Mouse (Mus musculus) lung, embryonic 14.5 days (tissue): ENCODE measurements at regions not wholly inside any gene's neighbourhood (a gene's known extent, or its start where the extent isn't known, plus 50 kb on each side); places are given as distances from the start of the nearest gene placed in this dataset.

Experiments used
- ATAC-seq: fragments of 200-750 bp; cut with Nextera tagmentation; 2 replicates; pipeline ENCODE4 v1.8.0; 2017; ENCODE audit warnings: mild to moderate bottlenecking, moderate TSS enrichment, moderate library complexity; ENCODE audit not compliant: insufficient read depth
- DNase-seq: peaks from one replicate; pipeline ENCODE4 v3.0.0-alpha.2; 2015
- H3K27ac ChIP-seq: fragments of 300-500 bp; sonication (generic); 2 replicates; pipeline ENCODE4 v1.5.1; 2014; ENCODE audit warnings: low read depth, mild to moderate bottlenecking, moderate library complexity
- H3K27me3 ChIP-seq: fragments of 300-500 bp; sonication (generic); 2 replicates; pipeline ENCODE4 v1.6.1; 2014; ENCODE audit warnings: low read length, control low read depth; ENCODE audit not compliant: insufficient read depth
- H3K36me3 ChIP-seq: fragments of 300-500 bp; sonication (generic); 2 replicates; pipeline ENCODE4 v1.6.1; 2014; ENCODE audit warnings: control low read depth; ENCODE audit not compliant: insufficient read depth
- H3K4me1 ChIP-seq: fragments of 300-500 bp; sonication (generic); 2 replicates; pipeline ENCODE4 v1.6.1; 2014; ENCODE audit warnings: antibody characterized with exemption, control low read depth; ENCODE audit not compliant: insufficient read depth
- H3K4me2 ChIP-seq: fragments of 300-500 bp; sonication (generic); 2 replicates; pipeline ENCODE4 v1.6.1; 2014; ENCODE audit warnings: mild to moderate bottlenecking
- H3K4me3 ChIP-seq: fragments of 300-500 bp; sonication (generic); 2 replicates; pipeline ENCODE4 v1.5.1; 2014; ENCODE audit warnings: low read depth, low read length
- H3K9ac ChIP-seq: fragments of 300-500 bp; sonication (generic); 2 replicates; pipeline ENCODE4 v1.6.1; 2014
- H3K9me3 ChIP-seq: fragments of 300-500 bp; sonication (generic); 2 replicates; pipeline ENCODE4 v1.6.1; 2016; ENCODE audit warnings: low read depth, low read length, control low read depth
- CTCF ChIP-seq: IDR thresholded peaks from 2 replicates; pipeline ENCODE4 v1.5.1; 2016; ENCODE audit warnings: antibody characterized with exemption, low read depth
- WGBS: fragments of 180-500 bp; shearing (Covaris S2); extraction: QIAGEN DNeasy Blood & Tissue Kit; methylation state at CpG from one replicate; pipeline ENCODE4 v1.1.7; 2014; 5-methylcytosine and 5-hydroxymethylcytosine counted together

DNA sequence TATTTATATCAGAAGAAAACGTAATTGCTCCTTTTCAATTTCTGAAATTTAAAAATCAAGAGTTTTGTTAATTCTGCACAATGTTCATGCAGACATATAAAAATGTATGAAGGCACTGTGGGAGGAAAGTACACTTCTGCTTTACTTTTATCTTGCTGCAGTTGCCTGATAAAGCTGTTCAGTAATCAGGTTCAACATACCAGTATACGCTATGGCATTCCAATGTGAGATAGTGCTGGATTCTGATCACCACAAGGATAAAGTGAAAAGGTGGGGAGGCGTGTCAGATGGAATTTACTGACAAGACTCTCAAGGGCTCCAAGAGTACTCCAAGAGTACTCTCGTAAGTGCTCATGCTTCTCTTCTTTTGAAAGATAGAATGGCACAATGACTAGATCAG lies 1182.8 kb downstream of the Diaph2 start:
- Histone ChIP-seq H3K9ac (no peak overlapping the region), H3K4me2 (no peak overlapping the region), H3K27me3 (no peaks in the 10 kb centered on the region), H3K4me3 (no peak overlapping the region), H3K36me3 (no peaks in the 10 kb centered on the region), H3K9me3 (no peaks in the 10 kb centered on the region), H3K27ac (no peak overlapping the region), H3K4me1 (no peaks in the 10 kb centered on the region)
- DNase-seq (no peak), ATAC-seq (no peak)
- no peak for TF ChIP-seq CTCF
- WGBS = 70% methylated on average over 4 of the region's 4 CpGs

DNA sequence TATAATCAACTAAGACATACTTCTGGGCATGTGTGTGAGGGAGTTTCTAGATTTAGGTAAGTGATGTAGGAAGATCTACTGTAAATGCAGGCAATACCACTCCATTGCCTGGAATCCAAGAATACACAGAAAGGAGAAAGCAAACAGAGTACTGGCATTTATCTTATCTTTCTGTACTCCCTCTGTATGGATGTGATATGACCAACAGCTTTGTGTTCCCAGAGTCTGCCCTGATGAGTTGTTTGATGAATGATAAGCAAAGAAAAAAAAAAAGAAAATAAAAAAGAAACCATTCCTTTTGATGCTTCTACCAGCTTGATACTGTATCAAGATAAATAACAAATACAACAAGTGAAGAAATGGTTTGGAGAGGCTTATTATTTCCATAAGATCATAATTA lies 1189.2 kb downstream of the Diaph2 start:
- no peak overlapping the region for H3K4me2 ChIP-seq
- H3K36me3 ChIP-seq = no peaks in the 10 kb centered on the region
- no peaks in the 10 kb centered on the region for H3K27me3 ChIP-seq
- no peak for TF ChIP-seq CTCF
- H3K27ac ChIP-seq = no peak overlapping the region
- H3K4me3 ChIP-seq = no peak overlapping the region
- ATAC-seq = no peak
- no peak for DNase-seq
- H3K9me3 ChIP-seq = no peaks in the 10 kb centered on the region
- H3K4me1 ChIP-seq = no peaks in the 10 kb centered on the region
- H3K9ac ChIP-seq = no peak overlapping the region

DNA sequence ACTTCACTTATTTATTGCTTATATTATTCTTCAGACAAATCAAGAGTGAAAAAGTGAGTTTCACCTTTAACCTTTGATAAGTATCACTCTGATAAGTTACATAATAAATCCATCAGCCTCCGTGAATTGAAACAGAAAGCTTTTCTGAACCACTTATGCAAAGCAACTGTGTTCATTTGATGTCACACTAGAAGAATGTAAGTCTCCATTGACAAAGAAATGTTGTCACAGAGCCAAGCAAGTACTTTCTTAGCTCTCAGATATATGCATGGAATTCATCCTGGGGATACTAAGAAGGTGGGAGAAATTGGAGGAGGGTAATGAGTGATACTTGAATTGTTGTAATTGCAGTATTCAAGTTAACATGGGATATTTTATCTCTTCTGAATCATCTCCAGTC lies 1195.0 kb downstream of the Diaph2 start:
- DNase-seq = peak; percentile 22
- Histone ChIP-seq H3K9ac (no peak overlapping the region), H3K4me1 (no peaks in the 10 kb centered on the region), H3K4me2 (no peak overlapping the region), H3K4me3 (no peak overlapping the region), H3K9me3 (no peaks in the 10 kb centered on the region), H3K27ac (no peak overlapping the region), H3K27me3 (no peaks in the 10 kb centered on the region), H3K36me3 (no peaks in the 10 kb centered on the region)
- no peak for ATAC-seq
- no peak for TF ChIP-seq CTCF
- WGBS = 33% methylated on average over 1 of the region's 1 CpGs
